Mouse (Mus musculus): ENCODE results near the gene Zfhx3.

- TF ChIP-seq POLR2A (IDR thresholded peaks at IDR 0.05; ENCODE audit: borderline replicate concordance, control insufficient read depth, low read depth, low read length) (no peak), CTCF (IDR thresholded peaks at IDR 0.05; ENCODE audit: control insufficient read depth, insufficient read depth, low read length) (no peak)
Measured at GRCm38 (mm10) chr8:108724818-108725506, 782.5 kb downstream of the Zfhx3 start.
